Mouse (Mus musculus) ES-E14 (cell line): ENCODE measurements around the gene Efnb3. TPM values are rescaled to one million over a fixed set of nuclear protein-coding genes. Genes with fewer than 3 reads are reported as not detected.
A peak's percentile ranks its signal among the peaks of the same experiment; 100 is the strongest.

Source experiments
- DNase-seq: peaks from one replicate; pipeline ENCODE4 v3.0.0-alpha.2; 2013; ENCODE audit warnings: low read depth, low spot score
- H3K27ac ChIP-seq: 2 replicates; pipeline ENCODE4 v1.5.1; 2012; ENCODE audit warnings: low read depth, mild to moderate bottlenecking, low read length, moderate library complexity, mixed read lengths; ENCODE audit not compliant: poor library complexity, insufficient read depth, severe bottlenecking
- H3K36me3 ChIP-seq: 2 replicates; pipeline ENCODE4 v1.6.1; 2012; ENCODE audit warnings: mild to moderate bottlenecking, low read length, moderate library complexity, mixed read lengths; ENCODE audit not compliant: control insufficient read depth, poor library complexity, insufficient read depth, severe bottlenecking
- H3K4me1 ChIP-seq, 2 experiments: fragments of 150-350 bp in 1 of 2; sonication (generic) in 1 of 2; 2 replicates each; pipeline ENCODE4 v1.6.1; 2012; ENCODE audit warnings: low read length in 2 of 2, mild to moderate bottlenecking in 1 of 2, mixed read lengths in 1 of 2; ENCODE audit not compliant: control insufficient read depth in 2 of 2, insufficient read depth in 2 of 2, poor library complexity in 1 of 2
- H3K4me3 ChIP-seq, 2 experiments: fragments of 150-350 bp in 1 of 2; sonication (generic) in 1 of 2; 2 replicates each; pipeline ENCODE4 v1.5.1; 2012; ENCODE audit warnings: low read length in 2 of 2, low read depth in 1 of 2, mild to moderate bottlenecking in 1 of 2, mixed read lengths in 1 of 2; ENCODE audit not compliant: insufficient read depth in 1 of 2, poor library complexity in 1 of 2, severe bottlenecking in 1 of 2
- H3K9ac ChIP-seq: 2 replicates; pipeline ENCODE4 v1.6.1; 2012; ENCODE audit warnings: low read depth, mild to moderate bottlenecking, low read length, mixed read lengths; ENCODE audit not compliant: poor library complexity, insufficient read depth, severe bottlenecking
- H3K9me3 ChIP-seq: fragments of 150-350 bp; sonication (generic); 2 replicates; pipeline ENCODE4 v1.6.1; 2012; ENCODE audit warnings: low read depth, mild to moderate bottlenecking, low read length; ENCODE audit not compliant: control insufficient read depth, insufficient read depth
- CHD2 ChIP-seq: IDR thresholded peaks from 2 replicates; pipeline ENCODE4 v1.6.1; 2014; ENCODE audit warnings: mild to moderate bottlenecking, low read depth, low read length, inconsistent platforms
- HCFC1 ChIP-seq: IDR thresholded peaks from 2 replicates; pipeline ENCODE4 v1.6.1; 2012; ENCODE audit warnings: low read length, inconsistent platforms, borderline replicate concordance; ENCODE audit not compliant: insufficient read depth
- MAFK ChIP-seq: IDR thresholded peaks from 2 replicates; pipeline ENCODE4 v1.6.1; 2014; ENCODE audit warnings: mild to moderate bottlenecking, low read depth, low read length, inconsistent platforms; ENCODE audit not compliant: insufficient read depth
- ZC3H11A ChIP-seq: IDR thresholded peaks from 2 replicates; pipeline ENCODE4 v1.6.1; 2012; ENCODE audit warnings: low read depth, mild to moderate bottlenecking, inconsistent platforms, low read length, borderline replicate concordance
- ZNF384 ChIP-seq: IDR thresholded peaks from 2 replicates; pipeline ENCODE4 v1.6.1; 2012; ENCODE audit warnings: low read depth, low read length, inconsistent platforms
- in situ Hi-C, 2 experiments: fragments of 600-800 bp; cut with MboI; formaldehyde crosslinking; loops; one replicate each; pipeline ENCODE4 v1.15.1; 2025; ENCODE audit warnings: low sequenced_read_pairs in 2 of 2, inconsistent platforms in 1 of 2; ENCODE audit not compliant: unreplicated experiment in 2 of 2
- total RNA-seq: library from RNA; depleted of rRNA; stranded (reverse); fragments of 300-350 nt; gene quantifications from 2 replicates; pipeline ENCODE4 v1.2.3, GENCODE M21; 2012

Efnb3 gene
- total RNA-seq, 1 experiment, result 3.2 TPM

DNA sequence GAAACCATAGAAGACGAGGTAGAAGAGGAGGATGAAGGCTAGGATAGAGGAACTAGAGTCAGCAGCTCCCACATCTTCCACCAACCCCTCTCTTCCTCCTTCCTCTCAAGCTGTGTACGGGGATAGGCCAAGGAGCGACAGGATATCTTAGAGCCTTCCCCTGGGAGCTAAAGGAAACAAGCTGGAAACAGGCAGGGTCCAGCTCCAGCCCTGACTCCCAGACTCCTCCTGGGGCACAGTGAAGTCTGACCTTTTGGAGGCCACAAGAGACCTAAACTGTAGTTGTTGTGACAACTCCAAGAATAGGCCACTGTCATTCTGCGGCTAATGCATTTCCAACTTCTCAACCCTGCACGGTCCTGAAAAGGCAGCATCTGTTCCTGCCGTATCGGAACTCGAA lies 43.5 kb upstream of the Efnb3 start:
- no peak overlapping the region for H3K9ac ChIP-seq
- H3K4me1 ChIP-seq, result peaks cover 22 to 26% of the 10 kb centered on the region in 2 experiments
- H3K27ac ChIP-seq, result no peak overlapping the region
- H3K36me3 ChIP-seq, result no peaks in the 10 kb centered on the region
- no peak for DNase-seq
- H3K4me3 ChIP-seq, result no peak overlapping the region
- in situ Hi-C loops, result no loop called here
- H3K9me3 ChIP-seq, result no peaks in the 10 kb centered on the region
- TF ChIP-seq ZNF384, result no peak
- TF ChIP-seq HCFC1, result no peak
- no peak for TF ChIP-seq CHD2
- TF ChIP-seq MAFK, result no peak
- no peak for TF ChIP-seq ZC3H11A

DNA sequence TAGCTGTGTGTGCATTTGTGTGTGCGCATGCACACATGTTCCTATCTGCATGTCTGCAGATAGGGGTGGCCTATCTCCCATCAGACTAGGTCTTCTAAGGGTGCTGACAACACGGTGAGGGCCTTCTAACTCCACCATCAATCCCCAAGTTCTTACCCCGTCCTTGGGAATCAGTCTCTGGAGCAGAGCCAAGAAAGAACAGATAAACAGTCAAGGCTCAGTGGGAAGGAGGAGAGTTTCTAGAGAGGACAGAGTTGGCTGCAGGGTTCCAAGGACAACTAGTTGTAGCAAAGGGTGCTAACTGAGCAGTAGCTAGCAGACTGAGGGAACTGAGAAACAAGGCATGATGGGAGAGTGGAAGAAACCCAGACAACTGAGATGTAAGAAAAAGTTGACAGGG lies 41.8 kb upstream of the Efnb3 start:
- H3K9me3 ChIP-seq, result no peaks in the 10 kb centered on the region
- no peak overlapping the region for H3K9ac ChIP-seq
- H3K36me3 ChIP-seq, result no peaks in the 10 kb centered on the region
- DNase-seq, result no peak
- H3K4me3 ChIP-seq, result no peak overlapping the region
- TF ChIP-seq CHD2 (no peak), HCFC1 (no peak), ZNF384 (no peak), MAFK (no peak), ZC3H11A (no peak)
- in situ Hi-C loops, result no loop called here
- no peak overlapping the region for H3K27ac ChIP-seq
- peaks cover 22 to 26% of the 10 kb centered on the region in 2 experiments for H3K4me1 ChIP-seq

DNA sequence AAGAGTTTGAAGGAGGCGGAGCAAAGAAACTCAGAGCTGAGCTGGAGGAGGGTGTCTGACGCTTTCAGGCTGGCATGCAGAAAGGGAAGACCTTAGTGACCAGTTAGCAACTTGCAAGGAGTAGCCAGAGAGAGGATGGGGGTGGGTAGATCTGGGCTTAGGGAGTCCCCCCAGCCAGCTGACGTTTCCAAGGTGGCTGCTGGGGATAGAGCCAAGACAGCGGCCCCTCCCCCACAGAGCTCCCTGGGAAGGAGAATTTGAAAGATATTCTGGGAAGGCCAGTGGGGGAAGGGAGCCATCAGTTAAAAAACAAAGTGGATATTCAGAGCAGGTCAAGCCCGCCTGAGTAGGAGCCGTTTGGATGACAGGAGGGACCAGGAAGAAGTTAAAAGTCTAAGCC lies 40.1 kb upstream of the Efnb3 start:
- Histone ChIP-seq H3K9ac (peak overlapping the region; percentile 49; the same call in 1 of the 2 replicates), H3K4me1 (peaks cover 22 to 24% of the 10 kb centered on the region in 2 experiments), H3K9me3 (no peaks in the 10 kb centered on the region), H3K4me3 (no peak overlapping the region), H3K27ac (peak overlapping the region; percentile 45), H3K36me3 (no peaks in the 10 kb centered on the region)
- in situ Hi-C loops, result no loop called here
- DNase-seq, result no peak
- no peak for TF ChIP-seq CHD2
- no peak for TF ChIP-seq ZNF384
- TF ChIP-seq HCFC1, result no peak
- TF ChIP-seq ZC3H11A, result no peak
- TF ChIP-seq MAFK, result no peak

DNA sequence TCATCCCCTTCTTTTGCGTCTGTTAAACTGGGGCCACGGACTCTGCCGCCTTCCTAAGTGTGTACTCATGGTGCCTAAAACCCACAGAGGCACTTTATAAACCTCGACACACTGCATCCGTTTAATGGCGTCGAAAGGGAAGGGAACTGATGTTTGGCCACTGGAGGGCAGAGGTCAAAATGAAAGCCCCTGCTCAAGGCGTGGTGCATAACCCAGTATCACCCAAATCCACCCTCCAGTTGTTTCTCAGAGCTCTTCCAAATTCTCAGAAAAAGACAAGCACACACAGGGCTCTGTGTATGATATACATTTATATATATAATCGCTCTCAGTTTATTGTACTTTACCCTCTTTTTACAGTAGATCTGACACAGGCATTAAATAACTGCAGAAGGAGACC lies 39.4 kb upstream of the Efnb3 start:
- Histone ChIP-seq H3K4me1 (peaks cover 22 to 24% of the 10 kb centered on the region in 2 experiments), H3K9ac (no peak overlapping the region; the same call in 1 of the 2 replicates), H3K4me3 (no peak overlapping the region), H3K9me3 (no peaks in the 10 kb centered on the region), H3K27ac (peak overlapping the region; percentile 45; the same call in 1 of the 2 replicates), H3K36me3 (no peaks in the 10 kb centered on the region)
- no peak for TF ChIP-seq HCFC1
- TF ChIP-seq MAFK, result no peak
- no peak for TF ChIP-seq CHD2
- no peak for TF ChIP-seq ZNF384
- TF ChIP-seq ZC3H11A, result no peak
- DNase-seq, result no peak
- in situ Hi-C loops, result no loop called here

DNA sequence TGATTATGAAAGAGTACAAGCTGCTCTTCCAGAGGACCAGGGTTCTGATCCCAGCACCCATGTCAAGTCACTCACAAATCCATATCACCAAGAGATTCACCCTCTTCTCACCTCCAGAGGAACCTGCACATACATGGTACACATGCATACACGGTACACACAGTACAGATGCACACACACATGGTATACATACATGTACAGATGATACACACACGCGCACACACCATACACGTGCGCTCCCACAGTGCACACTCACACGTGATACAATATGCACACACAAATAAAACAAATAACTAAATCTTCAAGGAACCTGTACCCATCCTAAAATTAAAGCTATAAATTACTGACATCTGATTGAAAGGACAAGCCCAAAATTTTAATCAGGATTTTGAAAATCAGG lies 34.8 kb upstream of the Efnb3 start:
- Histone ChIP-seq H3K27ac (no peak overlapping the region), H3K9ac (no peak overlapping the region), H3K36me3 (peaks cover 25% of the 10 kb centered on the region), H3K4me3 (no peak overlapping the region), H3K4me1 (peaks cover 8 to 13% of the 10 kb centered on the region in 2 experiments), H3K9me3 (no peaks in the 10 kb centered on the region)
- in situ Hi-C loops, result no loop called here
- DNase-seq, result no peak
- no peak for TF ChIP-seq MAFK
- no peak for TF ChIP-seq CHD2
